In the genomic region with DNA sequence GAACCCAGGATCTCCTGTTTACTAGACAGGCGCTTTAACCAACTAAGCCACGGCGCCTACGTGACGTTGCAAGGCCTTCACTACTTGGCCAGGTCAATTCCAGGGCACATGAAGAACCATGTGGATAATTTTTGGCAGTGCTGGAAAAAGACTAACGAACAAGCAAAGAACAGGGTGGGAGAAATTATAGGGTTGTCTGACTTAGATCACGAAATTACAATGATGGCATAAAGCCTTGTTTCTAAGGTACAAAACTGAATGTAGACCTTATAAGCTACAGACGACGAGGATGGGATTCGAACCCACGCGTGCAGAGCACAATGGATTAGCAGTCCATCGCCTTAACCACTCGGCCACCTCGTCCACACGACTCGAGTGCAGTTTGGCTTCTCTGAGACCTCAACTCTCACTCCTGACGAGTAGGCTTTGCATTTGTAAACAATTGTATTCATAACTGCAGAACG, we compare ENCODE assay signal across 8 mouse cellular contexts. TPM values are rescaled to one million over a fixed set of nuclear protein-coding genes. Genes with fewer than 3 reads are reported as not detected.
DNase-seq lines count a peak whose midpoint lies in the region; ATAC-seq and TF ChIP-seq lines count a peak whose summit lies in the region.

No protein-coding gene starts in this region.

- peak; percentile 62 for ATAC-seq in embryonic facial prominence, embryonic 14.5 days (ENCODE audit: low read depth)
- ATAC-seq in kidney, embryonic 15.5 days (replicated peaks; ENCODE audit: low FRiP score): peak; percentile 59
- ATAC-seq in monocyte, adult 5-6 weeks (replicated peaks; ENCODE audit: insufficient number of reproducible peaks, low FRiP score, low TSS enrichment, poor library complexity, severe bottlenecking): peak; percentile 24; the same call in 1 of the 2 replicates

- peak overlapping the region; percentile 97 for H3K4me3 ChIP-seq in embryonic facial prominence, embryonic 14.5 days (ENCODE audit: low read depth, low read length)
- H3K4me3 ChIP-seq in heart, embryonic 10.5 days: peak overlapping the region; percentile 81
- peak overlapping the region; percentile 95 for H3K4me3 ChIP-seq in kidney, embryonic 15.5 days (replicated peaks)
- peak overlapping the region; percentile 63 for H3K4me3 ChIP-seq in liver, adult 2 months (ENCODE audit: insufficient read depth, low read depth, low read length)

- no peak for TF ChIP-seq CTCF in liver, adult 2 months (IDR thresholded peaks at IDR 0.05; ENCODE audit: low read depth, low read length)

- H3K36me3 ChIP-seq in embryonic facial prominence, embryonic 14.5 days (ENCODE audit: control insufficient read depth, insufficient read depth, low read length): no peaks in the 10 kb centered on the region
- no peaks in the 10 kb centered on the region for H3K36me3 ChIP-seq in heart, embryonic 10.5 days
- H3K36me3 ChIP-seq in kidney, embryonic 15.5 days: no peaks in the 10 kb centered on the region
- H3K36me3 ChIP-seq in liver, adult 2 months (ENCODE audit: control insufficient read depth, insufficient read depth, low read length): no peaks in the 10 kb centered on the region

- H3K4me1 ChIP-seq in embryonic facial prominence, embryonic 14.5 days (ENCODE audit: control insufficient read depth, insufficient read depth, low read length): peaks cover 24% of the 10 kb centered on the region
- H3K4me1 ChIP-seq in heart, embryonic 10.5 days: peaks cover 56% of the 10 kb centered on the region
- H3K4me1 ChIP-seq in kidney, embryonic 15.5 days: peaks cover 62% of the 10 kb centered on the region
- peaks cover 23% of the 10 kb centered on the region for H3K4me1 ChIP-seq in liver, adult 2 months (ENCODE audit: control insufficient read depth, insufficient read depth, low read length)

- H3K79me2 ChIP-seq in liver, adult 2 months (ENCODE audit: control insufficient read depth, insufficient read depth, low read length): no peaks in the 10 kb centered on the region

- DNase-seq in 3T3-L1 (ENCODE audit: low read depth, low spot score): peak; percentile 97
- DNase-seq in adrenal gland, postnatal 25 days: peak; percentile 90
- DNase-seq in embryonic facial prominence, embryonic 14.5 days (ENCODE audit: low spot score): peak; percentile 96
- peak; percentile 94 for DNase-seq in heart, embryonic 10.5 days (ENCODE audit: low spot score)
- peak; percentile 97 for DNase-seq in liver, adult 2 months (ENCODE audit: extremely low read depth, low read depth, low spot score)
- peak; percentile 92 to 95 for DNase-seq in spleen, postnatal 36 days (ENCODE audit: low spot score in 2 of 2)

- no peak for TF ChIP-seq POLR2A in liver, adult 2 months (IDR thresholded peaks at IDR 0.05; ENCODE audit: extremely low read depth, insufficient read depth, low read length)

- no peaks in the 10 kb centered on the region for H3K27me3 ChIP-seq in embryonic facial prominence, embryonic 14.5 days (replicated peaks; ENCODE audit: control insufficient read depth, insufficient read depth, low read length)
- no peaks in the 10 kb centered on the region for H3K27me3 ChIP-seq in heart, embryonic 10.5 days (ENCODE audit: insufficient read depth, poor library complexity, severe bottlenecking)
- H3K27me3 ChIP-seq in kidney, embryonic 15.5 days: no peaks in the 10 kb centered on the region
- no peaks in the 10 kb centered on the region for H3K27me3 ChIP-seq in liver, adult 2 months (ENCODE audit: control insufficient read depth, insufficient read depth, low read length)

- no peaks in the 10 kb centered on the region for H3K9me3 ChIP-seq in embryonic facial prominence, embryonic 14.5 days (ENCODE audit: control insufficient read depth, low read length)
- H3K9me3 ChIP-seq in heart, embryonic 10.5 days: no peaks in the 10 kb centered on the region
- no peaks in the 10 kb centered on the region for H3K9me3 ChIP-seq in kidney, embryonic 15.5 days (replicated peaks)

- peak overlapping the region; percentile 66 for H3K9ac ChIP-seq in embryonic facial prominence, embryonic 14.5 days (ENCODE audit: low read depth, low read length)
- H3K9ac ChIP-seq in kidney, embryonic 15.5 days: 0 out of 2 replicates have a peak overlapping the region, but pooled peaks have one; percentile 48
- H3K9ac ChIP-seq in liver, adult 2 months (ENCODE audit: low read depth, low read length): peak overlapping the region; percentile 77

- H3K27ac ChIP-seq in embryonic facial prominence, embryonic 14.5 days (replicated peaks; ENCODE audit: low read depth, low read length): peak overlapping the region; percentile 83
- peak overlapping the region; percentile 85; the same call in 1 of the 2 replicates for H3K27ac ChIP-seq in heart, embryonic 10.5 days
- H3K27ac ChIP-seq in kidney, embryonic 15.5 days: peak overlapping the region; percentile 92
- H3K27ac ChIP-seq in liver, adult 2 months (replicated peaks; ENCODE audit: insufficient read depth, low read depth, low read length): peak overlapping the region; percentile 86

- peak overlapping the region; percentile 96 for H3K4me2 ChIP-seq in embryonic facial prominence, embryonic 14.5 days (ENCODE audit: low read depth, low read length)
- H3K4me2 ChIP-seq in kidney, embryonic 15.5 days: peak overlapping the region; percentile 91

- WGBS in embryonic facial prominence, embryonic 14.5 days: under 1% methylated on average over 19 of the region's 19 CpGs
- WGBS in heart, embryonic 10.5 days: under 1% methylated on average over 19 of the region's 19 CpGs
- 0% methylated on average over 19 of the region's 19 CpGs for WGBS in kidney, embryonic 15.5 days
- under 1% methylated on average over 19 of the region's 19 CpGs for WGBS in liver, adult 2 months

RNA-seq across cellular contexts. Expression of a gene that starts 3.3 kb away (rescaled TPM):
- 23.1 and 32.0 TPM in 2 replicates for total RNA-seq in adrenal gland, postnatal 25 days (2021)
- 12.1 and 12.4 TPM in 2 replicates for polyA plus RNA-seq in embryonic facial prominence, embryonic 14.5 days (2014; fragmentation: Nextera tagmentation; extraction: Ambion mirVana)
- 8.2 and 9.0 TPM in 2 replicates for polyA plus RNA-seq in heart, embryonic 10.5 days (2016; fragmentation: Nextera tagmentation; extraction: Ambion mirVana)
- 7.4 and 8.7 TPM in 2 replicates for polyA plus RNA-seq in kidney, embryonic 15.5 days (2015; fragmentation: Nextera tagmentation; extraction: Ambion mirVana)
- 6.1 and 6.5 TPM in 2 replicates for total RNA-seq in liver, adult 2 months (2014; rRNA removed)
- 10.5 and 11.2 TPM in 2 replicates for polyA plus RNA-seq in liver, adult 2 months (2012; rRNA removed)
- total RNA-seq in monocyte, adult 5-6 weeks (2017): 12.4 to 16.1 TPM (median 13.3 TPM) in 3 replicates

RNA-seq across cellular contexts. Expression of a gene that starts 7.8 kb away (rescaled TPM):
- total RNA-seq in adrenal gland, postnatal 25 days (2021): 18.3 and 21.8 TPM in 2 replicates
- polyA plus RNA-seq in embryonic facial prominence, embryonic 14.5 days (2014; fragmentation: Nextera tagmentation; extraction: Ambion mirVana): 65.6 and 87.8 TPM in 2 replicates
- 29.1 and 30.4 TPM in 2 replicates for polyA plus RNA-seq in heart, embryonic 10.5 days (2016; fragmentation: Nextera tagmentation; extraction: Ambion mirVana)
- polyA plus RNA-seq in kidney, embryonic 15.5 days (2015; fragmentation: Nextera tagmentation; extraction: Ambion mirVana): 60.8 and 64.3 TPM in 2 replicates
- total RNA-seq in liver, adult 2 months (2014; rRNA removed): 1.8 and 2.2 TPM in 2 replicates
- polyA plus RNA-seq in liver, adult 2 months (2012; rRNA removed): 3.3 and 4.7 TPM in 2 replicates
- 1.1 TPM in 1 of 3 replicates, not detected in the others for total RNA-seq in monocyte, adult 5-6 weeks (2017)

RNA-seq across cellular contexts. Expression of a gene that starts 17.3 kb away (rescaled TPM):
- total RNA-seq in adrenal gland, postnatal 25 days (2021): 9.7 and 11.8 TPM in 2 replicates
- 92.5 and 112 TPM in 2 replicates for polyA plus RNA-seq in embryonic facial prominence, embryonic 14.5 days (2014; fragmentation: Nextera tagmentation; extraction: Ambion mirVana)
- 110 and 147 TPM in 2 replicates for polyA plus RNA-seq in heart, embryonic 10.5 days (2016; fragmentation: Nextera tagmentation; extraction: Ambion mirVana)
- 164 and 175 TPM in 2 replicates for polyA plus RNA-seq in kidney, embryonic 15.5 days (2015; fragmentation: Nextera tagmentation; extraction: Ambion mirVana)
- 0.37 and 1.2 TPM in 2 replicates for total RNA-seq in liver, adult 2 months (2014; rRNA removed)
- polyA plus RNA-seq in liver, adult 2 months (2012; rRNA removed): 0.34 and 0.66 TPM in 2 replicates
- total RNA-seq in monocyte, adult 5-6 weeks (2017): 1.1 to 8.3 TPM (median 4.8 TPM) in 3 replicates

RNA-seq across cellular contexts. Expression of a gene that starts 25.5 kb away (rescaled TPM):
- total RNA-seq in adrenal gland, postnatal 25 days (2021): 143 and 163 TPM in 2 replicates
- 89.1 and 97.0 TPM in 2 replicates for polyA plus RNA-seq in embryonic facial prominence, embryonic 14.5 days (2014; fragmentation: Nextera tagmentation; extraction: Ambion mirVana)
- 85.8 and 93.0 TPM in 2 replicates for polyA plus RNA-seq in heart, embryonic 10.5 days (2016; fragmentation: Nextera tagmentation; extraction: Ambion mirVana)
- 83.5 and 101 TPM in 2 replicates for polyA plus RNA-seq in kidney, embryonic 15.5 days (2015; fragmentation: Nextera tagmentation; extraction: Ambion mirVana)
- total RNA-seq in liver, adult 2 months (2014; rRNA removed): 5.2 and 6.4 TPM in 2 replicates
- polyA plus RNA-seq in liver, adult 2 months (2012; rRNA removed): 21.7 and 36.9 TPM in 2 replicates
- total RNA-seq in monocyte, adult 5-6 weeks (2017): 13.1 to 89.9 TPM (median 23.6 TPM) in 3 replicates

RNA-seq across cellular contexts. Expression of a gene that starts 32.2 kb away (rescaled TPM):
- total RNA-seq in adrenal gland, postnatal 25 days (2021): 66.5 and 84.7 TPM in 2 replicates
- 21.5 and 28.2 TPM in 2 replicates for polyA plus RNA-seq in embryonic facial prominence, embryonic 14.5 days (2014; fragmentation: Nextera tagmentation; extraction: Ambion mirVana)
- 8.0 and 8.8 TPM in 2 replicates for polyA plus RNA-seq in heart, embryonic 10.5 days (2016; fragmentation: Nextera tagmentation; extraction: Ambion mirVana)
- polyA plus RNA-seq in kidney, embryonic 15.5 days (2015; fragmentation: Nextera tagmentation; extraction: Ambion mirVana): 12.1 and 13.7 TPM in 2 replicates
- 8.0 and 9.0 TPM in 2 replicates for total RNA-seq in liver, adult 2 months (2014; rRNA removed)
- polyA plus RNA-seq in liver, adult 2 months (2012; rRNA removed): 4.6 and 6.9 TPM in 2 replicates
- 44.9 to 89.7 TPM (median 81.1 TPM) in 3 replicates for total RNA-seq in monocyte, adult 5-6 weeks (2017)

Comparison
In these comparisons a context has a peak if more than half of its experiments do, and no peak if none do; other contexts are left out.
1. Peak in every context shown above with its lines: DNase-seq, ATAC-seq, H3K4me3 ChIP-seq and H3K27ac ChIP-seq.
2. RNA of a gene that starts 17.3 kb away (polyA plus RNA-seq): 164 to 175 TPM in kidney, embryonic 15.5 days, 110 to 147 TPM in heart, embryonic 10.5 days and 92.5 to 112 TPM in embryonic facial prominence, embryonic 14.5 days; 0.34 to 0.66 TPM in liver, adult 2 months; every median in the first group is over 10 times any median in the second.